Mouse (Mus musculus): ENCODE data around the gene Ifitm6.

GRCm38 (mm10) chr7:140967862-140968591, 49.7 kb downstream of the Ifitm6 start:
- TF ChIP-seq POLR2AphosphoS2 (IDR thresholded peaks at IDR 0.05; ENCODE audit: insufficient read length, low read depth) (no peak), USF1 (IDR thresholded peaks at IDR 0.05; ENCODE audit: low read depth) (no peak), POLR2A (IDR thresholded peaks at IDR 0.05; ENCODE audit: insufficient read length, low read depth) (no peak), MYOD1 (IDR thresholded peaks at IDR 0.05; ENCODE audit: control insufficient read depth in 1 of 3, insufficient read length in 2 of 3, low read depth in 2 of 3) (no peak), TCF12 (IDR thresholded peaks at IDR 0.05; ENCODE audit: insufficient read depth, poor library complexity, severe bottlenecking) (no peak), MAX (IDR thresholded peaks at IDR 0.05; ENCODE audit: low read depth) (no peak), E2F4 (IDR thresholded peaks at IDR 0.05; ENCODE audit: insufficient read depth) (no peak), SRF (IDR thresholded peaks at IDR 0.05; ENCODE audit: control insufficient read depth, insufficient read length, low read depth) (no peak), CEBPB (IDR thresholded peaks at IDR 0.05; ENCODE audit: insufficient read depth, poor library complexity, severe bottlenecking) (no peak)
